Mouse (Mus musculus) neural tube, embryonic 14.5 days (tissue): ENCODE data around the gene Rdh14. TPM values are rescaled to one million over a fixed set of nuclear protein-coding genes. Genes with fewer than 3 reads are reported as not detected.

ENCODE experiments used
- ATAC-seq: fragments of 200-750 bp; cut with Nextera tagmentation; 2 replicates; pipeline ENCODE4 v1.8.0; 2017; ENCODE audit warnings: low read depth, mild to moderate bottlenecking, moderate TSS enrichment, moderate library complexity
- H3K27ac ChIP-seq: fragments of 300-500 bp; sonication (generic); 2 replicates; pipeline ENCODE4 v1.5.1; 2014; ENCODE audit warnings: low read depth, mild to moderate bottlenecking, control low read depth, low read length, moderate library complexity, mixed read lengths
- H3K27me3 ChIP-seq: fragments of 300-500 bp; sonication (generic); 2 replicates; pipeline ENCODE4 v1.6.1; 2014; ENCODE audit warnings: low read length; ENCODE audit not compliant: control insufficient read depth, insufficient read depth
- H3K36me3 ChIP-seq: fragments of 300-500 bp; sonication (generic); 2 replicates; pipeline ENCODE4 v1.6.1; 2014; ENCODE audit warnings: low read length, mixed read lengths; ENCODE audit not compliant: control insufficient read depth, insufficient read depth
- H3K4me1 ChIP-seq: fragments of 300-500 bp; sonication (generic); 2 replicates; pipeline ENCODE4 v1.6.1; 2014; ENCODE audit warnings: low read length; ENCODE audit not compliant: control insufficient read depth, insufficient read depth
- H3K4me2 ChIP-seq: fragments of 300-500 bp; sonication (generic); 2 replicates; pipeline ENCODE4 v1.6.1; 2014; ENCODE audit warnings: mild to moderate bottlenecking, low read depth, low read length, control low read depth
- H3K4me3 ChIP-seq: fragments of 300-500 bp; sonication (generic); 2 replicates; pipeline ENCODE4 v1.5.1; 2014; ENCODE audit warnings: low read depth, low read length, control low read depth, mixed read lengths
- H3K9ac ChIP-seq: fragments of 300-500 bp; sonication (generic); replicated peaks from 2 replicates; pipeline ENCODE4 v1.6.1; 2014; ENCODE audit warnings: low read depth, mild to moderate bottlenecking, control low read depth, low read length, mixed read lengths
- H3K9me3 ChIP-seq: fragments of 300-500 bp; sonication (generic); 2 replicates; pipeline ENCODE4 v1.6.1; 2016; ENCODE audit warnings: low read length; ENCODE audit not compliant: control insufficient read depth
- WGBS: fragments of 180-500 bp; shearing (Covaris S2); extraction: QIAGEN DNeasy Blood & Tissue Kit; methylation state at CpG from one replicate; pipeline ENCODE4 v1.1.7; 2014; 5-methylcytosine and 5-hydroxymethylcytosine counted together
- polyA plus RNA-seq: library from polyadenylated mRNA; unstranded; fragments of >200 nt; fragmentation: Nextera tagmentation; extraction: Ambion mirVana; gene quantifications from 2 replicates; pipeline ENCODE4 v1.2.1, GENCODE M21; 2014

The Rdh14 gene
- polyA plus RNA-seq, 1 experiment from 2014 or later: 45.6 TPM

DNA sequence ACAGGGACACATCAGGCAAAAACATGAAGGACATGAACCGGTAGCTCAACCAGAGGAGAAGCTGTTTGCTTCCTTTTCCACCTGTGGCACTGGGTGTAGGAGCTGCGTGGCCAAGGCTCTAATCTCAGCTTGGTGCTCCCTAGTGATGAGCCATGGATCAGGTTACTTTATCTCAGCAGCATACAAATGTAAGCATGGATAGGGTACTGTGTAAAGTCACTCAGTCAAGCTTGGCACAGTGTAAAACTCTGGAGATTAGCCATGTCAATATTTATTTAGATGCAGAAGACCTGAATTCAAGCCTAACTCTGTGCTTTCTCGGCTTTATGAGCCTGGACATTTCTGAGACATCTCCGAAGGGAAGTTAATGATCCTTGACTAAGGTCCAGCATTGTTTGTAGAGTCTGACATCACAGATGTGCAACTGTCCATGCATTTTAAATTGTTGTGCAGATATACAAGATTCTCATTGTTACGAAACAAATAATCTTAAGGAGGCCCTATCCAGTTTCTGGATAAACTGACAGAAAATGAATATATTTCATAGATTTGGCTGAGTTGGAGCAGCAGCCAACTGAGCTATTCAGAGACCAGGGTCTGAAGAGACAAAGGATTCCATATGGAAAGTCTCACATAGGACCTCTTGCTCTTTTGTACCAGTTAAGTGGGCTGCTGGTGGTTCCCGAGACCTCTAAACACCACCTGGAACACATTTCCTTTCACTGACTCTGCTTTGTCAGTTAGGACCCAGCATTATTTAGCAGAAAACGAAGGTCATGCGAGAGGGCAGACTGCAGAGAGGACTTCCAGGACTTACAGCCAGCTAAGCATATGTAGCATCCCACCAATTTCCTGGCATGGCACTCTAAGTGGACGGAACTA lies 35.7 kb downstream of the Rdh14 start:
- Histone ChIP-seq H3K4me2 (no peak overlapping the region), H3K27me3 (no peaks in the 10 kb centered on the region), H3K36me3 (no peaks in the 10 kb centered on the region), H3K4me3 (no peak overlapping the region), H3K9me3 (no peaks in the 10 kb centered on the region), H3K9ac (no peak overlapping the region), H3K4me1 (no peaks in the 10 kb centered on the region), H3K27ac (no peak overlapping the region)
- WGBS: 31% methylated on average over 9 of the region's 9 CpGs
- ATAC-seq: 0 out of 2 replicates have a peak, but pooled peaks have one; percentile 11

DNA sequence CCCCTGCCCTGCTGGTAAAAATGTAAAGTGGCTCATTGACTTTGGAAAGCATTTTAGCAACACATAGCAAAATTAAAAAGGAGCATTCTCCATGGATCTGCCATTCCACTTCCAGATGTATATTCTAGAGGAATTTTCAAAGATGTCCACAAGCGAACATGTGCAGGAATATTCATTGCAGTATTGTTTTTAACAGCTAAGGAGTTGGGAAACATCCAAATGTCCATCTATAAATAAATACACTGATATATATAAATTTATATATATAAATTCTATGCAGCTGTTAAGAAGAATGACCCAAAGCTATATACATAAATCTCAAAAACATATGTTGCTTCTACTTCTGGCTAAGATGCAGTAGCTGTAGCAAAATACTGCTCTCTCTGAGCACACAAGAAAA lies 40.4 kb downstream of the Rdh14 start:
- 95% methylated on average over 1 of the region's 1 CpGs for WGBS
- no peaks in the 10 kb centered on the region for H3K4me1 ChIP-seq

DNA sequence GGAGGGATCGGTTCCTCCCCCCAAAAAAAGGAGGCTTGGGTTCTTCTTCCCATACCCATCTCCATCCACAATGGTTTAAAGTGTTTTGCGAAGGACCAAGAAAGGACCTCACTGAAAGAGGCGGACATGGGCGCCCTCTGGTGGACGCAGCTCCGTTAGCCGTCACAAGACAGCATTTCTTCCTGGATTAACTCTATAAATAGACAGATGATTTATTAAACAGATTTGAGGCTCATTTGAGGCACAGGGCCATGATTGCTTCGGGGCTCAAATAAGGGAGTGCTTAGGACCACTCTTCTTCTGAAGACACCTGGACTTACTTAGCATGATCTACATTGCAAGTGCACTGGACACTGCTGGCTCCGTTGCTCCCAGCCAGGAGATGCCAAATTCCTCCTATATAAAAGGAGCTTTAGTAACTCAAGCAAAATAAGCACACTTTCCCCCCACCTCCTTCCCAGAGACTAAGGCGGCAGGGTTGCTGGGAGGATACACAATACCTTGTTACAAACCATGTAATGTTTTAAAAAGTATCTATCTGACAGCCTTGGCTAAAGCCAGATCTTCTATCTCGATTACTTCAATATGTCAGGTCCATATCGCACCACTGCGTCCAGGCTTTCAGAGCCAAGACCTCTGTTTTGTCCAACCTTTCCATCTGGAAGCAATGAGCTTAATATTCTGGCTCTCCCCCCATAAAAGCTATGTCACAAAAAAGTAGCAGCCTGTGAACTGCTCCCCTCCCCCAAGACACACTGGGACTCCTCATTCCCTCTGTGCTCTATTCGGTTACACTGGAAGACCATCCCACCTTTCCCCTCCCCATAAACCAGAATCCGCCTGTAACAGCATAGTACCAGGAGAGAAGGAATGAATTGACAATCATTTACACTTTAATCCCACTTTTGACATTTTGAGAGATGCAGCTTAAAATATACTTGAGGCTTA lies 47.8 kb downstream of the Rdh14 start:
- Histone ChIP-seq H3K27ac (no peak overlapping the region), H3K9me3 (no peaks in the 10 kb centered on the region), H3K27me3 (no peaks in the 10 kb centered on the region), H3K4me3 (no peak overlapping the region), H3K4me1 (no peaks in the 10 kb centered on the region), H3K36me3 (no peaks in the 10 kb centered on the region), H3K4me2 (no peak overlapping the region), H3K9ac (no peak overlapping the region)
- peak; percentile 68 for ATAC-seq
- WGBS: 32% methylated on average over 15 of the region's 15 CpGs

More for the DNA sequence above, 40.4 kb downstream of the Rdh14 start:
- no peak overlapping the region for H3K27ac ChIP-seq
- no peaks in the 10 kb centered on the region for H3K36me3 ChIP-seq
- H3K9ac ChIP-seq: no peak overlapping the region
- no peak overlapping the region for H3K4me2 ChIP-seq
- ATAC-seq: no peak
- H3K4me3 ChIP-seq: no peak overlapping the region
- no peaks in the 10 kb centered on the region for H3K9me3 ChIP-seq
- no peaks in the 10 kb centered on the region for H3K27me3 ChIP-seq

DNA sequence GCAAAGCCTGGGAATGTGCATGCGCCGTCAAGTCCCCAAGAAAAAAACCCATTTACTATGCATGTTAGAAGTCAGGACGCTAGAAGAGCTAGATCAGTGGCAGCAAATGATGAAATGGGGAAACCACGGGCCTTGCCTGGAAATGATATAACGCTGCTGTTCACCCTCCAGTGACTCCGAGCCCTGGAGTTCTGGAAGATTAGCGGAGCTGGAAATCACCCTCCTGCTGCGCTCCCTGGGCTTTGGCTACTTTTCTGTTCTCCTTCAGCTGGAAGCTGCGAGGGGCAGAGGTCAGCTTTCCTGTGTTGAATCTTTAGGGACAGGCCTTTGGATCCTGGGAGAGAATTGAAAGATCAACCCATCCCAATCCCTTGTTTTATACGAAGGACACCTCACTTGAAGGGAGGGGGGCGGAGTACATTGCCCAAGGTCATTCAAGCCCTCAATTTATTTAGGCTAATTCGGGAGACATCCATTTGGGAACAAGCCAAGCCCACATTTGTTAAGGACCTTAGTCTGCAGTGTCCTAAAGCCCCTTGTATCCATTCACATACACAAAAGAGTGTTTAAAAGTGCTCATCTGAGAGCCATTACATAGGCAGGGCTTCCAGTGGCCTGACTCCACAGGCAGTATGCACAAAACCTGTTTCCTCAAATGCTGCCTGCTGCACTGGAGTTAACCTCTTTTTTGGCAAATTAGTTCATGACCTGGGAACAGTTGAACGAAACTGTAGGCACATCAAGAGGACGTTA lies 49.1 kb downstream of the Rdh14 start:
- peak; percentile 65; the same call in 1 of the 2 replicates for ATAC-seq
- Histone ChIP-seq H3K36me3 (no peaks in the 10 kb centered on the region), H3K27me3 (no peaks in the 10 kb centered on the region), H3K4me1 (no peaks in the 10 kb centered on the region), H3K9ac (no peak overlapping the region), H3K4me2 (no peak overlapping the region), H3K9me3 (no peaks in the 10 kb centered on the region), H3K4me3 (no peak overlapping the region), H3K27ac (no peak overlapping the region)
- 14% methylated on average over 14 of the region's 14 CpGs for WGBS

Other genes with a start within 250 kb of the Rdh14 start
- gene Nt5c1b, start 20.8 kb upstream of the Rdh14 start, polyA plus RNA-seq: not detected in 2 replicates